Mouse (Mus musculus) splenic B cell, adult 2 months (primary cell): ENCODE measurements at regions not wholly inside any gene's neighbourhood (a gene's known extent, or its start where the extent isn't known, plus 50 kb on each side); places are given as distances from the start of the nearest gene placed in this dataset.
"Not testable (repeated sequence)": the region's sequence is repeated elsewhere in the genome, so short reads cannot be mapped to it uniquely, and the experiment has no call there.

Source experiments
- DNase-seq: peaks from one replicate; pipeline ENCODE4 v3.0.0-alpha.2; 2011; ENCODE audit warnings: low read depth, low spot score
- H3K27me3 ChIP-seq: 2 replicates; pipeline ENCODE4 v1.6.1; 2012; ENCODE audit warnings: mild to moderate bottlenecking, low read length, moderate library complexity, mixed read lengths; ENCODE audit not compliant: control insufficient read depth, poor library complexity, insufficient read depth, severe bottlenecking
- H3K36me3 ChIP-seq: 2 replicates; pipeline ENCODE4 v1.6.1; 2012; ENCODE audit warnings: mild to moderate bottlenecking, low read length, moderate library complexity, mixed read lengths; ENCODE audit not compliant: control insufficient read depth, poor library complexity, insufficient read depth, severe bottlenecking

DNA sequence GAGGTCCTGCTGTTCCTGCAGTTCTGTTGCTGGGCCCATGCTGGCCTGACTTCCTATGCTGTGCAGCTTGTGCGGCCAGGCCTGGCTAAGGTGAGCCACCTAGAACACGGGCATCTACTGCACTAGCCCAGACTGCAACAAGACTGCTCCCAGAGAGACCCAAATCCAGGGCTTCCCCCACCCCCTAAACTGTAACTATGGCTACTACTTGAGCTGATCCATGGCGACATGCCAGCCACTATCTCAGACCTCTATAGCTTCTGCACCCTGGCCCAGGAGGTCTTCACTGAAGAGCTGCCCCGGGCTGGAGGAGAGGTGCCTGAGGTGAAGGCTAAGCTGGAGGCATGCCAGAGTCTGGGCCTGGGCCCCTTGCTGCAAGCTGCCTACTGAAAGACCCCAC is 54.3 kb upstream of the Fcho1 start:
- not testable (repeated sequence) for DNase-seq, H3K36me3 ChIP-seq, H3K27me3 ChIP-seq

DNA sequence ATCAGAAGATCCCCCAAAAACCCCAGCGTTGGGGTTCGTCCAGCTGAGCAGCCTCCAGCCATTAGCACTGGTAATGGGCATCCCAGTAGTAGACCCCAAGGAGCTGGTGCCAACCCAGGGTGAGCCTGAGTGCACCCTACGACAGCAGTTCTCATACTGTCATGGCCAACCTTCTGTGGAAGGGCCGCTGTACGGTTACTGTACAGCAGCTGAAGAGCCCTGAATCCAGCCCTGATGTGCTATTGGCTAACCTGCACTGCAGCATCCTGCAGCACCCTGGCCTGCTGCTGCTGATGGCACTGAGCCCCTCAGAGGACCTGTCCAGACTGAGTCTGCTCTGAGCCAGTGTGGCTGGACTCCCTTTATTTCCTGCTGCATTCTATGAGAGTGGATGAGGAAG is 53.9 kb upstream of the Fcho1 start:
- not testable (repeated sequence) for H3K27me3 ChIP-seq, H3K36me3 ChIP-seq, DNase-seq

DNA sequence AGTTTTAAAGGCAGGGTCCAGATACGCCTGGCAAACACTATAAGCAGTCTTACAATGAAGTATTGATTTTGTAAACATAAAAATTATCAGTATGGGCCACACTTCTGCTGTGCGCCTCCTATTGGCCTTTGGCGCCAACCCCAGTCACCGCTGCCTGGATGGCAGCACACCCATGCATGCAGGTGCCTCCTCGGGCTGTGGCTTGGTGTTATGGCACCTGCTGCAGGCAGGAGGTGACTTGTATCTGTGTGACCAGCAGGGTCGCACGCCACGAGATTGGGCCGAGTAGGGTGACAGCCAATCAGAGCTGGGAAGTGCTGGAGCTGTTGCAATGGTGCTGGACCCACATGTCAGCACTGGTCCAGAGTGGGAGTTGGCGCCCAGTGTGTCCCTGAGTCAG is 53.4 kb upstream of the Fcho1 start:
- Histone ChIP-seq H3K36me3 (no peaks in the 10 kb centered on the region), H3K27me3 (no peaks in the 10 kb centered on the region)
- no peak for DNase-seq
